Mouse (Mus musculus) MEL (cell line): ENCODE results near the gene Paqr4. TPM values are rescaled to one million over a fixed set of nuclear protein-coding genes. Genes with fewer than 3 reads are reported as not detected.

ENCODE experiments used
- DNase-seq: peaks from one replicate; pipeline ENCODE4 v3.0.0; 2011; ENCODE audit warnings: low read depth, low spot score
- H3K27ac ChIP-seq: 2 replicates; pipeline ENCODE4 v1.5.1; 2012; ENCODE audit warnings: low read depth, mild to moderate bottlenecking, control low read depth, low read length, moderate library complexity; ENCODE audit not compliant: control insufficient read depth
- H3K27me3 ChIP-seq, 2 experiments: fragments of 150-350 bp in 1 of 2; sonication (generic) in 1 of 2; 2 replicates each; pipeline ENCODE4 v1.6.1; 2012; ENCODE audit warnings: low read length in 2 of 2, mild to moderate bottlenecking in 2 of 2, improper control_type of control experiment in 1 of 2, moderate library complexity in 1 of 2; ENCODE audit not compliant: insufficient read depth in 2 of 2, control insufficient read depth in 1 of 2
- H3K36me3 ChIP-seq, 2 experiments: 2 replicates each; pipeline ENCODE4 v1.6.1; 2012 to 2014; ENCODE audit warnings: low read length in 2 of 2, improper control_type of control experiment in 1 of 2, inconsistent platforms in 1 of 2, mild to moderate bottlenecking in 1 of 2; ENCODE audit not compliant: insufficient read depth in 2 of 2, control insufficient read depth in 1 of 2
- H3K4me1 ChIP-seq, 2 experiments: fragments of 150-350 bp in 1 of 2; sonication (generic) in 1 of 2; 2 replicates each; pipeline ENCODE4 v1.6.1; 2012; ENCODE audit warnings: low read length in 2 of 2, improper control_type of control experiment in 1 of 2, mild to moderate bottlenecking in 1 of 2; ENCODE audit not compliant: insufficient read depth in 2 of 2, control insufficient read depth in 1 of 2
- H3K4me3 ChIP-seq, 2 experiments: fragments of 150-350 bp in 1 of 2; sonication (generic) in 1 of 2; 2 replicates each; pipeline ENCODE4 v1.5.1; 2012; ENCODE audit warnings: low read depth in 2 of 2, low read length in 2 of 2, mild to moderate bottlenecking in 2 of 2, moderate library complexity in 2 of 2, control low read depth in 1 of 2, improper control_type of control experiment in 1 of 2; ENCODE audit not compliant: control insufficient read depth in 1 of 2, insufficient read depth in 1 of 2
- H3K79me2 ChIP-seq: 2 replicates; pipeline ENCODE4 v1.6.1; 2012; ENCODE audit warnings: mild to moderate bottlenecking, low read length, moderate library complexity; ENCODE audit not compliant: control insufficient read depth, poor library complexity, insufficient read depth
- H3K9ac ChIP-seq: 2 replicates; pipeline ENCODE4 v1.6.1; 2012; ENCODE audit warnings: low read depth, mild to moderate bottlenecking, control low read depth, low read length, moderate library complexity; ENCODE audit not compliant: control insufficient read depth, poor library complexity, severe bottlenecking
- H3K9me3 ChIP-seq: fragments of 150-350 bp; sonication (generic); replicated peaks from 2 replicates; pipeline ENCODE4 v1.6.1; 2012; ENCODE audit warnings: mild to moderate bottlenecking, low read length, improper control_type of control experiment, moderate library complexity; ENCODE audit not compliant: insufficient read depth
- BHLHE40 ChIP-seq: IDR thresholded peaks from 2 replicates; pipeline ENCODE4 v1.6.1; 2012; ENCODE audit warnings: low read depth, mild to moderate bottlenecking, inconsistent platforms, low read length, improper control_type of control experiment, borderline replicate concordance
- CHD1 ChIP-seq: IDR thresholded peaks from 2 replicates; pipeline ENCODE4 v1.6.1; 2012; ENCODE audit warnings: low read depth, mild to moderate bottlenecking, inconsistent platforms, low read length, improper control_type of control experiment
- E2F4 ChIP-seq: IDR thresholded peaks from 2 replicates; pipeline ENCODE4 v1.6.1; 2011; ENCODE audit warnings: low read depth, low read length, improper control_type of control experiment, borderline replicate concordance
- GABPA ChIP-seq: IDR thresholded peaks from 2 replicates; pipeline ENCODE4 v1.6.1; 2012; ENCODE audit warnings: low read depth, mild to moderate bottlenecking, inconsistent platforms, low read length, improper control_type of control experiment, moderate library complexity
- GATA1 ChIP-seq: IDR thresholded peaks from 2 replicates; pipeline ENCODE4 v1.6.1; 2011; ENCODE audit warnings: low read depth, low read length, improper control_type of control experiment
- JUND ChIP-seq: IDR thresholded peaks from 2 replicates; pipeline ENCODE4 v1.6.1; 2011; ENCODE audit warnings: low read depth, mild to moderate bottlenecking, improper control_type of control experiment, low read length
- KAT2A ChIP-seq: conservative IDR thresholded peaks from 2 replicates; pipeline ENCODE4 v1.6.1; 2012; ENCODE audit warnings: low read depth, low read length, improper control_type of control experiment, inconsistent platforms
- MAFK ChIP-seq: IDR thresholded peaks from 2 replicates; pipeline ENCODE4 v1.6.1; 2011; ENCODE audit warnings: low read depth, mild to moderate bottlenecking, low read length, improper control_type of control experiment, borderline replicate concordance
- MAX ChIP-seq: IDR thresholded peaks from 2 replicates; pipeline ENCODE4 v1.6.1; 2011; ENCODE audit warnings: low read length, improper control_type of control experiment
- MEF2A ChIP-seq: IDR thresholded peaks from 2 replicates; pipeline ENCODE4 v1.6.1; 2014; ENCODE audit warnings: low read depth, mild to moderate bottlenecking, inconsistent platforms, low read length, improper control_type of control experiment; ENCODE audit not compliant: poor library complexity, insufficient replicate concordance, severe bottlenecking; ENCODE audit errors: extremely low read depth
- MXI1 ChIP-seq: IDR thresholded peaks from 2 replicates; pipeline ENCODE4 v1.6.1; 2011; ENCODE audit warnings: mild to moderate bottlenecking, low read depth, low read length, improper control_type of control experiment
- POLR2A ChIP-seq, 2 experiments: IDR thresholded peaks; 2 replicates each; pipeline ENCODE4 v1.6.1; 2011 to 2012; ENCODE audit warnings: low read length in 2 of 2, mild to moderate bottlenecking in 2 of 2, control low read depth in 1 of 2, improper control_type of control experiment in 1 of 2, low read depth in 1 of 2, moderate library complexity in 1 of 2; ENCODE audit not compliant: control insufficient read depth in 1 of 2, insufficient read depth in 1 of 2, poor library complexity in 1 of 2
- POLR2AphosphoS2 ChIP-seq: IDR thresholded peaks from 2 replicates; pipeline ENCODE4 v1.6.1; 2011; ENCODE audit warnings: low read length, improper control_type of control experiment
- RAD21 ChIP-seq: IDR thresholded peaks from 2 replicates; pipeline ENCODE4 v1.6.1; 2011; ENCODE audit warnings: mild to moderate bottlenecking, low read depth, low read length, improper control_type of control experiment
- TAL1 ChIP-seq: IDR thresholded peaks from 2 replicates; pipeline ENCODE4 v1.6.1; 2012; ENCODE audit warnings: mild to moderate bottlenecking, inconsistent platforms, low read length, moderate library complexity, mixed read lengths
- TCF12 ChIP-seq: IDR thresholded peaks from 2 replicates; pipeline ENCODE4 v1.6.1; 2014; ENCODE audit warnings: low read depth, mild to moderate bottlenecking, inconsistent platforms, low read length, improper control_type of control experiment, moderate library complexity
- UBTF ChIP-seq: IDR thresholded peaks from 2 replicates; pipeline ENCODE4 v1.6.1; 2012; ENCODE audit warnings: low read depth, mild to moderate bottlenecking, inconsistent platforms, low read length, improper control_type of control experiment, moderate library complexity, borderline replicate concordance; ENCODE audit not compliant: insufficient read depth
- USF1 ChIP-seq: IDR thresholded peaks from 2 replicates; pipeline ENCODE4 v1.6.1; 2014; ENCODE audit warnings: low read depth, mild to moderate bottlenecking, inconsistent platforms, low read length, improper control_type of control experiment, moderate library complexity
- USF2 ChIP-seq, 2 experiments: IDR thresholded peaks; 2 replicates each; pipeline ENCODE4 v1.6.1; 2011 to 2012; ENCODE audit warnings: improper control_type of control experiment in 2 of 2, low read length in 2 of 2, borderline replicate concordance in 1 of 2, inconsistent platforms in 1 of 2, low read depth in 1 of 2, mild to moderate bottlenecking in 1 of 2; ENCODE audit not compliant: insufficient read depth in 1 of 2
- ZKSCAN1 ChIP-seq: IDR thresholded peaks from 2 replicates; pipeline ENCODE4 v1.6.1; 2012; ENCODE audit warnings: low read depth, mild to moderate bottlenecking, inconsistent platforms, low read length, improper control_type of control experiment, moderate library complexity
- ZMIZ1 ChIP-seq: IDR thresholded peaks from 2 replicates; pipeline ENCODE4 v1.6.1; 2012; ENCODE audit warnings: low read depth, mild to moderate bottlenecking, inconsistent platforms, low read length, improper control_type of control experiment, moderate library complexity
- polyA plus RNA-seq, 2 experiments: library from polyadenylated mRNA; stranded (reverse) in 1 of 2; unstranded in 1 of 2; fragments of >175 nt in 1 of 2; fragments of >200 nt in 1 of 2; gene quantifications; 2 replicates each; pipeline versions ENCODE4 v1.2.1 to v1.2.4; 2012; ENCODE audit warnings: low replicate concordance in 2 of 2, low read depth in 1 of 2; ENCODE audit not compliant: insufficient read length in 2 of 2, insufficient read depth in 1 of 2, missing spikeins in 1 of 2
- total RNA-seq: library from RNA; depleted of rRNA; stranded (reverse); fragments of 300-350 nt; gene quantifications from 2 replicates; pipeline ENCODE4 v1.2.3, GENCODE M21; 2012

Paqr4 gene
- total and polyA plus RNA-seq, 3 experiments = 6.5 to 10.7 TPM; not detected in 1

- TF ChIP-seq KAT2A = no peak
These were observed 34.5 kb downstream of the Paqr4 start (continued) for GRCm38 (mm10) chr17:23706212-23706611.

DNA sequence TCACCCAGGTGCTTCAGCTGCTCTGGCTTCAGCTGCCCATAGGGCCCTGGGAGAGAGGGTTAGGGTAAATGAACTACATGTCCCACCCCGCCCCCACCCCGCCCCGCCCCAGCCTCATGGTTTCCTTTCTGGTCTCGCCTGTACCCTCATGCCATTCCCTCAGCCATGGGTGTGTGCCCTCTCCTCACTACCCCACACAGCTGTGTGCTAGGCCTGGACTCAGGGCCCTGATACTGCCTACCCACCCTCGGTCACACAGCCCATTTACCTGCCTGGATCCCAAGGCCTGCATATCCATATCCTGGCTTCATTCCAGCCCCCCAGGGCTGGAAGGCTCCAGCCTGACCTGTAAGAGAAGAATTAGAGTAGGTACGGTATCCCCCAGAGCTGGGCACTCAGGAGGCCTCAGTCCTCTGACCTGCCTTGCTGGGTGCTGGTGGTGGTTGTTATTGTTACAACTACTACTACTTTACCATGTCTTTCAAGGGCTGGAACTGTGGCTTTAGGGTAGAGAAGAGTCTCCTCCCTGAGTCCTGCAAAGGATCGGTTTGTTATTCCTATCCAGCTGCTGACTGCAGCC lies 35.1 kb downstream of the Paqr4 start:
- H3K4me1 ChIP-seq = no peaks in the 10 kb centered on the region
- H3K36me3 ChIP-seq = no peaks in the 10 kb centered on the region
- H3K79me2 ChIP-seq = no peaks in the 10 kb centered on the region
- TF ChIP-seq RAD21 = no peak
- TF ChIP-seq USF1 = no peak
- no peak for TF ChIP-seq TCF12
- no peak for TF ChIP-seq E2F4
- no peak for TF ChIP-seq USF2 (IDR thresholded peaks at IDR 0.05; ENCODE audit: borderline replicate concordance in 1 of 2, insufficient read depth in 1 of 2, low read depth in 1 of 2, low read length in 2 of 2)
- no peak for TF ChIP-seq BHLHE40
- no peak for TF ChIP-seq ZKSCAN1
- TF ChIP-seq ZMIZ1 = no peak
- no peaks in the 10 kb centered on the region for H3K9me3 ChIP-seq
- H3K4me3 ChIP-seq = no peak overlapping the region
- H3K9ac ChIP-seq = no peak overlapping the region
- no peak overlapping the region for H3K27ac ChIP-seq
- no peak for DNase-seq
- peaks cover 7 to 10% of the 10 kb centered on the region in 2 experiments for H3K27me3 ChIP-seq

DNA sequence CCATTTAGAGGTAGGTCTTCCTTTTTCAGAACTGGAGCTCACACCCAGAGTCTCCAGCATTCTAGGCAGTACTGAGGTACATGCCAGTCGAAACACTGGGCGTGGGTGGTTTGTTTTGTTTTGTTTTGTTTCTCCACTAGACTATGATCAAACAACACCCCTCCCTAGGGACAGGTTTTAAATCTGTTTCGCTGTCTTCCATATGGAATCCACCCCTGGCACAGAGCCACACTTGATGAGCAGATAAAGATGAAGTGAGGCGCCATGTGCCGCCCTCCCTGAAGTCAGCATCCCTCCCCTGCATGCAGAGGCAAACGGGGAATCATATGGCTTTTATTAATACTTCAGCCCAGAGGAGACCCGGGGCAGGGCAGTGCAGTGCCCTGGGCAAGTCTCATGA lies 35.9 kb downstream of the Paqr4 start:
- H3K4me1 ChIP-seq = no peaks in the 10 kb centered on the region
- no peak overlapping the region for H3K27ac ChIP-seq
- no peak for DNase-seq
- H3K79me2 ChIP-seq = no peaks in the 10 kb centered on the region; the same call in 1 of the 2 replicates
- no peak for TF ChIP-seq TAL1
- TF ChIP-seq POLR2A (IDR thresholded peaks at IDR 0.05; ENCODE audit: control insufficient read depth in 1 of 2, insufficient read depth in 1 of 2, low read depth in 1 of 2, low read length in 2 of 2, poor library complexity in 1 of 2) = no peak
- no peak for TF ChIP-seq GABPA
- H3K9me3 ChIP-seq = no peaks in the 10 kb centered on the region
- no peaks in the 10 kb centered on the region for H3K36me3 ChIP-seq
- H3K9ac ChIP-seq = no peak overlapping the region
- no peak overlapping the region for H3K4me3 ChIP-seq
- H3K27me3 ChIP-seq = peaks cover 4 to 5% of the 10 kb centered on the region in 2 experiments; a peak in 3 of 4 replicates

- Histone ChIP-seq H3K4me3 (no peak overlapping the region), H3K9me3 (no peaks in the 10 kb centered on the region), H3K4me1 (no peaks in the 10 kb centered on the region), H3K27ac (no peak overlapping the region), H3K27me3 (peaks cover 2% of the 10 kb centered on the region in 2 experiments; a peak in 1 of 4 replicates), H3K36me3 (peaks cover 0 to 2% of the 10 kb centered on the region in 2 experiments; a peak in 1 of 4 replicates), H3K79me2 (no peaks in the 10 kb centered on the region; the same call in 1 of the 2 replicates)
- no peak for DNase-seq
- no peak for TF ChIP-seq USF1
- TF ChIP-seq POLR2A (IDR thresholded peaks at IDR 0.05; ENCODE audit: control insufficient read depth in 1 of 2, insufficient read depth in 1 of 2, low read depth in 1 of 2, low read length in 2 of 2, poor library complexity in 1 of 2) = no peak
- TF ChIP-seq GABPA = no peak
- no peak for TF ChIP-seq MAX
- TF ChIP-seq KAT2A = no peak
- no peak for TF ChIP-seq CHD1
- no peak for TF ChIP-seq MAFK
- no peak for TF ChIP-seq RAD21
- no peak for TF ChIP-seq JUND
- no peak for TF ChIP-seq GATA1
- TF ChIP-seq POLR2AphosphoS2 = no peak
- TF ChIP-seq BHLHE40 = no peak
- TF ChIP-seq ZKSCAN1 = no peak
- TF ChIP-seq MEF2A = no peak
- no peak for TF ChIP-seq UBTF
- no peak for TF ChIP-seq MXI1
- TF ChIP-seq, all 39 proteins: peak for 0
- H3K9ac ChIP-seq = no peak overlapping the region
These were observed 37.4 kb downstream of the Paqr4 start for GRCm38 (mm10) chr17:23703301-23703700.
